Mouse (Mus musculus) brown adipose tissue, adult 24 weeks (tissue): ENCODE data around the gene Nps. TPM values are rescaled to one million over a fixed set of nuclear protein-coding genes. Genes with fewer than 3 reads are reported as not detected.

Experiments used
- H3K27ac ChIP-seq: fragments of 200-500 bp; replicated peaks from 2 replicates; pipeline ENCODE4 v1.5.1; 2012; ENCODE audit warnings: low read depth, mild to moderate bottlenecking, low read length
- H3K4me1 ChIP-seq: fragments of 200-500 bp; 2 replicates; pipeline ENCODE4 v1.6.1; 2012; ENCODE audit warnings: low read length, mixed read lengths; ENCODE audit not compliant: control insufficient read depth, insufficient read depth, insufficient read length
- H3K4me3 ChIP-seq: fragments of 200-500 bp; 2 replicates; pipeline ENCODE4 v1.5.1; 2012; ENCODE audit warnings: low read depth, mild to moderate bottlenecking, low read length, moderate library complexity; ENCODE audit not compliant: insufficient read depth
- polyA plus RNA-seq: library from polyadenylated mRNA; stranded (reverse); fragments of >200 nt; gene quantifications from 2 replicates; pipeline ENCODE4 v1.2.4, GENCODE M21; 2012; ENCODE audit not compliant: missing spikeins, insufficient read depth, insufficient read length

Gene Nps
- polyA plus RNA-seq, 1 experiment: not detected

DNA sequence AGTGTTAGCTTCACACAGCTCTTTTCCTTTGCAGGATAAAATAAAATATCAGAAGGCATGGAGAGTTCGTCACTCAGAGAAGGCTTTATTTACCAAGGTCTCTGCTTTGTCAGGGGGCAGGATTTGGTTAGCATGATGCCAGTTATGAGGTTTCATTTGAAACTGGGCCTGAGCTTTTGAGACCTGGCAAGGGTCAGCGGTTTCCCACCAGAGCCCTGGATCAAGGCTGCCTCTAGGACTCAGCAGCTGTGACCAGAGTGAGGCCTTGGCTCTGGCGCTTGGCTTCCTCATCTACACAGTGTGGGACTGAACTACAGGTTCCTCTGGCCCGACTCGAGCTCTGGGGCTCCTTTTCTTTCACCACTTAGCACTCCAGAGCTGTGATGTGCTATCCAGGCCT is 12.5 kb downstream of the Nps start:
- H3K27ac ChIP-seq: no peak overlapping the region
- H3K4me3 ChIP-seq: no peak overlapping the region
- H3K4me1 ChIP-seq: no peaks in the 10 kb centered on the region

- Histone ChIP-seq H3K4me1 (no peaks in the 10 kb centered on the region), H3K27ac (no peak overlapping the region), H3K4me3 (no peak overlapping the region)
Observed at GRCm38 (mm10) chr7:135283212-135283611, 24.7 kb downstream of the Nps start.

DNA sequence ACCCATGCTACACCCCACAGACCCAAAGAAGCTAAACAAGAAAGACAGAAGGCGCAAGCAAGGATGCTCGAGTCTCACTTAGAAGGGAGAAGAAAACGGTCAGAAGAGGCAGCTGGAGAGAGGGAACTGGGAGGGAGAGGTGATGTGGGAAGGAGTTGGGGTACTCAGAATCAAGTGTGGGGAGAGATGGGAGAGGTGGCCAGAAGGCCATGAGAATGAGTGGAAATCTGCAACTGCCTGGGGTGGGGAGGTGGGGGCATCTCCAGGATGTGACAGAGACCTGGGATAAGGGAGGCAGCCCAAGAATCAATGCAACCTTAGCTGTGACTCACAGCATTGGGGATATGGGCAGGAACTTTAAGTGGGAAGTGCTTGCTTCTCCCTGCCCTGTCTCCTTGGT is 31.5 kb downstream of the Nps start:
- no peak overlapping the region for H3K4me3 ChIP-seq
- no peak overlapping the region for H3K27ac ChIP-seq
- H3K4me1 ChIP-seq: peaks cover 3% of the 10 kb centered on the region; the same call in 1 of the 2 replicates

- Histone ChIP-seq H3K27ac (peak overlapping the region; percentile 45; the same call in 1 of the 2 replicates), H3K4me3 (no peak overlapping the region), H3K4me1 (peaks cover 3% of the 10 kb centered on the region; the same call in 1 of the 2 replicates)
Observed at GRCm38 (mm10) chr7:135291646-135292236, 33.2 kb downstream of the Nps start.

GRCm38 (mm10) chr7:135294498-135294897 is 36.0 kb downstream of the Nps start:
- Histone ChIP-seq H3K27ac (no peak overlapping the region), H3K4me1 (peaks cover 3% of the 10 kb centered on the region; the same call in 1 of the 2 replicates), H3K4me3 (no peak overlapping the region)

GRCm38 (mm10) chr7:135304496-135304895 is 46.0 kb downstream of the Nps start:
- Histone ChIP-seq H3K27ac (no peak overlapping the region), H3K4me3 (no peak overlapping the region), H3K4me1 (no peaks in the 10 kb centered on the region)

Other genes with a start within 250 kb of the Nps start
- not detected in 2 replicates for gene Foxi2, start 151.6 kb downstream of the Nps start, polyA plus RNA-seq